Mouse (Mus musculus) heart, embryonic 13.5 days (tissue): ENCODE data around the gene Ddr2. TPM values are rescaled to one million over a fixed set of nuclear protein-coding genes. Genes with fewer than 3 reads are reported as not detected.
"Not testable (repeated sequence)": the region's sequence is repeated elsewhere in the genome, so short reads cannot be mapped to it uniquely, and the experiment has no call there.

ENCODE experiments used
- ATAC-seq: fragments of 200-750 bp; cut with Nextera tagmentation; 2 replicates; pipeline ENCODE4 v1.8.0; 2017; ENCODE audit warnings: moderate TSS enrichment; ENCODE audit not compliant: insufficient number of reproducible peaks, low FRiP score, low TSS enrichment; ENCODE audit errors: extremely low read depth
- H3K27ac ChIP-seq: fragments of 300-500 bp; sonication (generic); replicated peaks from 2 replicates; pipeline ENCODE4 v1.5.1; 2015; ENCODE audit warnings: moderate library complexity, mild to moderate bottlenecking, inconsistent platforms
- H3K27me3 ChIP-seq: fragments of 300-500 bp; sonication (generic); replicated peaks from 2 replicates; pipeline ENCODE4 v1.6.1; 2015; ENCODE audit warnings: mild to moderate bottlenecking, inconsistent platforms
- H3K36me3 ChIP-seq: fragments of 300-500 bp; sonication (generic); 2 replicates; pipeline ENCODE4 v1.6.1; 2015; ENCODE audit warnings: mild to moderate bottlenecking, inconsistent platforms
- H3K4me1 ChIP-seq: fragments of 300-500 bp; sonication (generic); 2 replicates; pipeline ENCODE4 v1.6.1; 2015; ENCODE audit warnings: inconsistent platforms
- H3K4me2 ChIP-seq: fragments of 300-500 bp; sonication (generic); 2 replicates; pipeline ENCODE4 v1.6.1; 2015; ENCODE audit warnings: inconsistent platforms, mild to moderate bottlenecking, moderate library complexity
- H3K4me3 ChIP-seq: fragments of 300-500 bp; sonication (generic); 2 replicates; pipeline ENCODE4 v1.5.1; 2015; ENCODE audit warnings: moderate library complexity, mild to moderate bottlenecking, inconsistent platforms
- H3K9ac ChIP-seq: fragments of 300-500 bp; sonication (generic); 2 replicates; pipeline ENCODE4 v1.6.1; 2015; ENCODE audit warnings: inconsistent platforms, mild to moderate bottlenecking, moderate library complexity
- H3K9me3 ChIP-seq: fragments of 300-500 bp; sonication (generic); 2 replicates; pipeline ENCODE4 v1.6.1; 2016; ENCODE audit warnings: inconsistent platforms
- WGBS: fragments of 180-500 bp; shearing (Covaris S2); methylation state at CpG from one replicate; pipeline ENCODE4 v1.1.7; 2015; ENCODE audit warnings: mixed read lengths; 5-methylcytosine and 5-hydroxymethylcytosine counted together
- polyA plus RNA-seq: library from polyadenylated mRNA; unstranded; fragments of >200 nt; fragmentation: Nextera tagmentation; extraction: Ambion mirVana; gene quantifications from 2 replicates; pipeline ENCODE4 v1.2.1, GENCODE M21; 2015

Gene Ddr2
- polyA plus RNA-seq, 1 experiment from 2014 or later: 11.2 TPM

DNA sequence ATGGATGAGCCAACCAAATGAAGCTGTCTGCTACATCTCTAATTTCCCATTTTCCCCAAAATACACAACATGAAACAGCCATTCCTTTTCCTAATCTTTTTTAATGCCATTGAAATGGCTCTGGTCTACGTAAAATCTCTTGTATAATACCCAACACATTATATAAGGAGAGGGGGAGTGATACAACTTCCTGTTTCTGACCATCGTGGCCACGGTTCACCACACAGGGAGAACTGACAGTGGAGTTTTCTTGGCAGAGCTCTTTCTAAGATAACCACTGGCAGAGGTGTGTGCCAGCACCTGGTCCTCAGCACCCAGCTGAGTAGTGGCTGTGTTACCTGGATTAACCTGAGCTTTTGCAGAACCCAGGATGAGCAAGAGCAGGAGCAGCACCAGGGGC, 75.0 kb downstream of the Ddr2 start:
- H3K4me1 ChIP-seq: peaks cover 3% of the 10 kb centered on the region; the same call in 1 of the 2 replicates
- no peak overlapping the region for H3K27ac ChIP-seq
- no peak for ATAC-seq
- no peaks in the 10 kb centered on the region for H3K9me3 ChIP-seq
- H3K4me3 ChIP-seq: no peak overlapping the region
- no peaks in the 10 kb centered on the region for H3K27me3 ChIP-seq
- no peak overlapping the region for H3K9ac ChIP-seq
- H3K36me3 ChIP-seq: no peaks in the 10 kb centered on the region
- no peak overlapping the region for H3K4me2 ChIP-seq
- WGBS: 72% methylated on average over 3 of the region's 3 CpGs

- Histone ChIP-seq H3K4me1 (peaks cover 3% of the 10 kb centered on the region; the same call in 1 of the 2 replicates), H3K9me3 (no peaks in the 10 kb centered on the region), H3K9ac (no peak overlapping the region), H3K27ac (no peak overlapping the region), H3K4me2 (no peak overlapping the region), H3K4me3 (no peak overlapping the region), H3K27me3 (no peaks in the 10 kb centered on the region), H3K36me3 (no peaks in the 10 kb centered on the region)
- 80% methylated on average over 4 of the region's 4 CpGs for WGBS
- no peak for ATAC-seq
These were observed 75.6 kb downstream of the Ddr2 start for GRCm38 (mm10) chr1:170034961-170035360.

DNA sequence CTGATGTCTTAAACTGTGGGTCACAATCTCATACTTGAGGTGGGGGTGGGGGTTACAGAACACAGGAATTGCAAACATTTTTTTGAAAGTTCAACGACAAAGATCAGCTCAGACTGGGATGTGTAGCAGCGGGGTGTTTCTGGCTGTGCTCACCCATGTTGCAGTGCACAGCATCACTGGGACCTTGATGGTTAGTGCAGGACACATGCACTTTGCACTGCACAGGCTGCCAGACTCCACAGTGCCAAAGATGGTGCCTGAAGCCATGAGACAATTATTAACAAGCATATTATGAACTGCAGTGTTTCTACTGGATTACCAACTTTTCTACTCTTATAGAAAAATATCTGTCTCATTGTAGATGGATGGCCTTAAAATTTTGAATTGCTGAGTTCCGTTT, 78.9 kb downstream of the Ddr2 start:
- H3K4me2 ChIP-seq: no peak overlapping the region
- 66% methylated on average over 3 of the region's 3 CpGs for WGBS
- H3K27me3 ChIP-seq: no peaks in the 10 kb centered on the region
- no peak overlapping the region for H3K27ac ChIP-seq
- no peak for ATAC-seq
- no peak overlapping the region for H3K9ac ChIP-seq
- H3K36me3 ChIP-seq: peaks cover 4% of the 10 kb centered on the region
- no peak overlapping the region for H3K4me3 ChIP-seq
- H3K4me1 ChIP-seq: no peaks in the 10 kb centered on the region
- 0 out of 2 replicates have a peak, but pooled peaks cover 4% of the 10 kb centered on the region for H3K9me3 ChIP-seq

DNA sequence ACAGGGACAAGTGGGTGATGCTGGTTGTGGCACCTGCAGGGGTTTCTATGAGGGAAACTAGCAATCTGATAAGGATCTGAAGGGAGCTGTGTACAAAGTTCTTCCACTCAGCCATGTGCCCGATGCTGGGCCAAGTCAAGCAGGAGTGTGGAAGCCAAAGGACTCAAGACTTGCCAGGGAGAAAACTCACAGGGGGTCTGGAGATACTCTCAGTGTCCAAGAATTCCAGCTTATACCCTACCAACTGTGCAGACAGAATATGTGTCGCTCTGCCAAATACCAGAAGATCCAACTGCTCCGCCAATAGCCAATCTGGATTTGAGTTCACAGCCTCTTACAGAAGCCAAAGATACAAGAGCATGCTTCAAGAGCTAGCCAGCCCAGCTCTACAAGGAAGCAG, 95.8 kb downstream of the Ddr2 start:
- no peaks in the 10 kb centered on the region for H3K27me3 ChIP-seq
- whole genome bisulfite sequencing: 77% methylated on average over 3 of the region's 3 CpGs

DNA sequence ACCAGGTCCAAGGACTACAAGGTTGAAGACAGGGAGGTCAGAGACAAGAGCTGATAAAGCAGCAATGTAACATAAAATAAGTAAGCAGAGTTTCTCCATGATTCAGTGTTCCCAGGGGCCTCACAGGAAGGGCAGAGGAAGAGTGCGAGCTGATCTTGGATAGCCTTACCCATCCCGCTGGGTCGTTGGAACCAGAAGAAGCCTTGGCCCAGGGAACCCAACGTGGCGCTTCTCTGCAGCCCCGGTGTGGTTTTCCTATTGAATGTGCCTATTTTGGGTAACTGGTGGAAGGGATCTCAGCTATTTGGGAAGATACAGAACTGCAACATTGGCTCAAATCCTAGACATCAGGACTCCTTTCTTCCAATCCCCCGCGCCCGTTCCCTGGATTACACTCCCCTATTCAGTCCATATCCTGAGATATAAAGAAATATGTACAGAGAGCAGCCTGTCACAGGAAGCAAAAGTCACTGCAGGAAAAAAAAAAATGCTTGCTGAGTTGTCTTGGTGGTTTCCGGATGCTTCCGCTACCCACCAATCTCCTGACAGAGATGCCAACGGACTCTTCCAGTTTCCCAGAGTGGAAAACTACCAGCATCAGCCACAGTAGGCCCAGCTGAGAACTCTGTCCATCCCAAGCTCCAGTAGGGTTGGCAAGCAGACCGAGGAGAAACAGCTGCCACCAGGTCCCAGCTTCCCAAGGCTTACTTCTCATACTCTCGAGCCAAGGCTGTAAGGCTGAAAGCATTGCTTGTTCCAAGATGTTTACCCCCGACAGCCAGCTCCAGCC, 99.7 kb downstream of the Ddr2 start:
- H3K9me3 ChIP-seq: peaks cover 7% of the 10 kb centered on the region; the same call in 1 of the 2 replicates
- no peak for ATAC-seq
- H3K9ac ChIP-seq: no peak overlapping the region
- no peaks in the 10 kb centered on the region for H3K27me3 ChIP-seq
- WGBS: 79% methylated on average over 15 of the region's 15 CpGs
- 0 out of 2 replicates have a peak overlapping the region, but pooled peaks have one; percentile 0 for H3K27ac ChIP-seq
- H3K36me3 ChIP-seq: 0 out of 2 replicates have a peak, but pooled peaks cover 4% of the 10 kb centered on the region
- H3K4me2 ChIP-seq: no peak overlapping the region
- no peak overlapping the region for H3K4me3 ChIP-seq
- peaks cover 18% of the 10 kb centered on the region for H3K4me1 ChIP-seq

More for the DNA sequence above, 95.8 kb downstream of the Ddr2 start:
- no peak overlapping the region for H3K4me2 ChIP-seq
- no peak overlapping the region for H3K27ac ChIP-seq
- H3K9me3 ChIP-seq: peaks cover 41% of the 10 kb centered on the region
- 0 out of 2 replicates have a peak, but pooled peaks cover under 1% of the 10 kb centered on the region for H3K4me1 ChIP-seq
- H3K4me3 ChIP-seq: no peak overlapping the region
- no peak for ATAC-seq
- peaks cover 19% of the 10 kb centered on the region for H3K36me3 ChIP-seq
- no peak overlapping the region for H3K9ac ChIP-seq

DNA sequence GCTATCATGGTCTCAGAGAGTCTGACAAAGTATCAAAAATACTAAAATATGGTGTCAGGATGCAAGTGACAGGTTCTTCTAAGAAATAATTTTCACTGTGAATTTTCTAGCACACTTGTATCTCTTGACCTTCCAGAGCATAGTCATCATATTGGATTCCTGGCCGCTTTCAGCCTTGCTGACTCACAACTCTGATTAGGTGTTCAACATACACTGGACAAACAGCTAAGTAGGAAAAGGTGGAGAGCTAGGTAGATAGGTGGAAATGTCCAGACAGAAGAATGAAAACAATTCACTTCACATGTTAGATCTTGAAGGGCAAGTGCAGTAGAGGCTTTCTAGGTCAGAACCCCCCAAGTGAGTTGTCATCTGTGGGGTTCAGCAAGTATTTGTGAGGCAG, 101.3 kb downstream of the Ddr2 start:
- Histone ChIP-seq H3K36me3 (0 out of 2 replicates have a peak, but pooled peaks cover under 1% of the 10 kb centered on the region), H3K9me3 (no peaks in the 10 kb centered on the region), H3K4me2 (no peak overlapping the region), H3K27ac (no peak overlapping the region), H3K4me3 (no peak overlapping the region), H3K4me1 (peaks cover 19% of the 10 kb centered on the region), H3K27me3 (no peaks in the 10 kb centered on the region), H3K9ac (no peak overlapping the region)
- WGBS: 83% methylated on average over 1 of the region's 1 CpGs
- no peak for ATAC-seq

- no peaks in the 10 kb centered on the region for H3K27me3 ChIP-seq
- peaks cover 5% of the 10 kb centered on the region; the same call in 1 of the 2 replicates for H3K36me3 ChIP-seq
- no peak overlapping the region for H3K9ac ChIP-seq
- H3K9me3 ChIP-seq: no peaks in the 10 kb centered on the region
- no peak overlapping the region for H3K4me2 ChIP-seq
- H3K27ac ChIP-seq: 0 out of 2 replicates have a peak overlapping the region, but pooled peaks have one; percentile 12
- no peak for ATAC-seq
- peaks cover 19% of the 10 kb centered on the region for H3K4me1 ChIP-seq
- H3K4me3 ChIP-seq: no peak overlapping the region
- 65% methylated on average over 13 of the region's 13 CpGs for WGBS
These were observed 101.9 kb downstream of the Ddr2 start for GRCm38 (mm10) chr1:170008432-170009220.

- H3K4me1 ChIP-seq: peaks cover 19% of the 10 kb centered on the region
- H3K9ac ChIP-seq: peak overlapping the region; percentile 50
- no peaks in the 10 kb centered on the region for H3K27me3 ChIP-seq
- H3K27ac ChIP-seq: peak overlapping the region; percentile 81
- peak overlapping the region; percentile 40 for H3K4me2 ChIP-seq
- H3K9me3 ChIP-seq: no peaks in the 10 kb centered on the region
- peaks cover 8% of the 10 kb centered on the region; the same call in 1 of the 2 replicates for H3K36me3 ChIP-seq
- WGBS: 13% methylated on average over 5 of the region's 5 CpGs
- H3K4me3 ChIP-seq: no peak overlapping the region
- ATAC-seq: 0 out of 2 replicates have a peak, but pooled peaks have one; percentile 37
These were observed 104.0 kb downstream of the Ddr2 start for GRCm38 (mm10) chr1:170006516-170006915.

- Histone ChIP-seq H3K9ac (no peak overlapping the region), H3K4me3 (no peak overlapping the region), H3K4me2 (no peak overlapping the region), H3K36me3 (peaks cover 8% of the 10 kb centered on the region; the same call in 1 of the 2 replicates), H3K4me1 (peaks cover 19% of the 10 kb centered on the region), H3K27ac (no peak overlapping the region), H3K9me3 (no peaks in the 10 kb centered on the region), H3K27me3 (no peaks in the 10 kb centered on the region)
- 71% methylated on average over 3 of the region's 3 CpGs for WGBS
- ATAC-seq: no peak
These were observed 105.3 kb downstream of the Ddr2 start for GRCm38 (mm10) chr1:170005297-170005696.

DNA sequence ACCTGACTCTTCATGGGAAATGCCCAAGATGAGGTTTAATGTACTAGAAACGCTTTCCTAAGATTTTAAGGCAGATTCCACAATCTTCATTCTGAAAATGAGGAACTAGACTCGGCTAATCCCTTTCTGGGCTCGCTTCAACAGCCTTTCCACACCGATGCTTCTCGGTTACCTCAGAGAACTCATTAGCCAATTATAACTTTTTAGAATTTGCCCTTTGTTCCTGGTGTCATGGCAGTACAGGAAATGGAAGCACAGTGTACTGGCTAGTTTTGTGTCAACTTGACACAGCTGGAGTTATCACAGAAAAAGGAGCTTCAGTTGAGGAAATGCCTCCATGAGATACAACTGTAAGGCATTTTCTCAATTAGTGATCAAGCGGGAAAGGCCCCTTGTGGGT, 116.7 kb downstream of the Ddr2 start:
- H3K4me1 ChIP-seq, H3K4me2 ChIP-seq, H3K9me3 ChIP-seq, H3K27me3 ChIP-seq, H3K4me3 ChIP-seq, H3K9ac ChIP-seq, H3K27ac ChIP-seq, ATAC-seq: not testable (repeated sequence)
- H3K36me3 ChIP-seq: peaks cover 21% of the 10 kb centered on the region
- 79% methylated on average over 6 of the region's 6 CpGs for WGBS

DNA sequence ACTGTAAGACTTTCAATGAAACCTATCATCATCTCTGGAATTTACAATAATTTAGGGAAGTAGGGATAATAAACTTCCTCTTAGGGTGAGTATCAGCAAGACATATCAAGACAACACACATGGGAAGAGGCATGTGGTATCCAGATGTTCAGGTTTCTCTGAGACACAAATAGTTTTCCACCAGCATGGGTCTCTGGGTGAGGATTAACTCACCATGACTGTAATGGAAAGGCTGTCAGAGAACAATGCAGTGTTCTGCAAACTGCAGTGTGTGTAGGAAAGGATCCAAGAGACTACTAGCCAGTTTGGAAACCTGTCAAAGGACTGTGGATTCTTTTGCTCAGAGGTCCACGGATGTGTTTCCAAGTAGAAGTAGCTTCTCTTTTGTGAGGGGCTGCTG, 124.4 kb downstream of the Ddr2 start:
- no peaks in the 10 kb centered on the region for H3K4me1 ChIP-seq
- ATAC-seq: no peak
- WGBS: 43% methylated on average over 1 of the region's 1 CpGs
- H3K36me3 ChIP-seq: peaks cover 13% of the 10 kb centered on the region
- H3K9me3 ChIP-seq: peaks cover 5% of the 10 kb centered on the region
- no peaks in the 10 kb centered on the region for H3K27me3 ChIP-seq
- no peak overlapping the region for H3K9ac ChIP-seq
- no peak overlapping the region for H3K4me3 ChIP-seq
- no peak overlapping the region for H3K27ac ChIP-seq
- no peak overlapping the region for H3K4me2 ChIP-seq
